Mouse (Mus musculus): ENCODE measurements around the gene Arhgap28. TPM values are rescaled to one million over a fixed set of nuclear protein-coding genes. Genes with fewer than 3 reads are reported as not detected.
A peak's percentile ranks its signal among the peaks of the same experiment; 100 is the strongest.

Gene Arhgap28
- polyA plus RNA-seq, 1 experiment from 2014 or later: 29.9 TPM

- H3K27ac ChIP-seq (ENCODE audit: low read depth): no peak overlapping the region
- H3K4me3 ChIP-seq (ENCODE audit: low read depth, low read length): no peak overlapping the region
- H3K4me2 ChIP-seq (ENCODE audit: low read length): no peak overlapping the region
- no peak for DNase-seq (ENCODE audit: low spot score)
- ATAC-seq (replicated peaks; ENCODE audit: low FRiP score, low TSS enrichment, low read depth): no peak
- WGBS: 50% methylated on average over 15 of the region's 15 CpGs
- H3K9ac ChIP-seq (ENCODE audit: low read length): no peak overlapping the region
- no peaks in the 10 kb centered on the region for H3K36me3 ChIP-seq (ENCODE audit: control insufficient read depth, insufficient read depth, low read length)
- H3K9me3 ChIP-seq (ENCODE audit: control insufficient read depth, low read length): no peaks in the 10 kb centered on the region
- H3K4me1 ChIP-seq (replicated peaks; ENCODE audit: control insufficient read depth, insufficient read depth, low read length): peaks cover 4% of the 10 kb centered on the region; the same call in 1 of the 2 replicates
- no peaks in the 10 kb centered on the region for H3K27me3 ChIP-seq (replicated peaks; ENCODE audit: control insufficient read depth, insufficient read depth, low read length)
These were observed 15.6 kb upstream of the Arhgap28 start for GRCm38 (mm10) chr17:68019466-68020065.

DNA sequence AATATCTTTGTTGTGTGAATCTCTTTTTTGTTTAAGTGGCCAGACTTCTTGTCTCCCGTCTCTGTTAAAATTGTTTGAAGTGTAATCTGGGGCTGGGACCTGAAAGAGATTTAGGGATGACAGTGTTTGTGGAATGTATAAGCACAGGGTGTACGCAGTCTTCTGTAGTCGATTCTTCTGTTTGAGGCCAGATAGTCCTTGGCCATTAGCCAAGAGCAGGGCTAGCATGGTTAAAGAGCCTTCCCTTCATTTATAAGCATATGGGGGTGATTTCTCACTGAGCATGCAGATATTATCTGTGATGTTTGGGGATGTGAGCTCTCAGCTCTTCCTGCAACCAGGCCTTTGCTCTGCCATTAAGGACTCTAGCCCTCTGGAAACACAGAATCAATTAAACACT is 13.2 kb upstream of the Arhgap28 start:
- ATAC-seq (replicated peaks; ENCODE audit: low FRiP score, low TSS enrichment, low read depth): no peak
- Histone ChIP-seq H3K4me2 (ENCODE audit: low read length) (no peak overlapping the region), H3K4me3 (ENCODE audit: low read depth, low read length) (no peak overlapping the region), H3K4me1 (replicated peaks; ENCODE audit: control insufficient read depth, insufficient read depth, low read length) (peaks cover 4% of the 10 kb centered on the region; the same call in 1 of the 2 replicates), H3K36me3 (ENCODE audit: control insufficient read depth, insufficient read depth, low read length) (no peaks in the 10 kb centered on the region), H3K9ac (ENCODE audit: low read length) (no peak overlapping the region), H3K27ac (ENCODE audit: low read depth) (0 out of 2 replicates have a peak overlapping the region, but pooled peaks have one; percentile 4), H3K9me3 (ENCODE audit: control insufficient read depth, low read length) (no peaks in the 10 kb centered on the region), H3K27me3 (replicated peaks; ENCODE audit: control insufficient read depth, insufficient read depth, low read length) (no peaks in the 10 kb centered on the region)
- no peak for DNase-seq (ENCODE audit: low spot score)
- 25% methylated on average over 3 of the region's 3 CpGs for WGBS

- no peak for ATAC-seq (replicated peaks; ENCODE audit: low FRiP score, low TSS enrichment, low read depth)
- WGBS: 65% methylated on average over 5 of the region's 5 CpGs
- H3K4me2 ChIP-seq (ENCODE audit: low read length): no peak overlapping the region
These were observed 7.7 kb upstream of the Arhgap28 start for GRCm38 (mm10) chr17:68011606-68012005.

DNA sequence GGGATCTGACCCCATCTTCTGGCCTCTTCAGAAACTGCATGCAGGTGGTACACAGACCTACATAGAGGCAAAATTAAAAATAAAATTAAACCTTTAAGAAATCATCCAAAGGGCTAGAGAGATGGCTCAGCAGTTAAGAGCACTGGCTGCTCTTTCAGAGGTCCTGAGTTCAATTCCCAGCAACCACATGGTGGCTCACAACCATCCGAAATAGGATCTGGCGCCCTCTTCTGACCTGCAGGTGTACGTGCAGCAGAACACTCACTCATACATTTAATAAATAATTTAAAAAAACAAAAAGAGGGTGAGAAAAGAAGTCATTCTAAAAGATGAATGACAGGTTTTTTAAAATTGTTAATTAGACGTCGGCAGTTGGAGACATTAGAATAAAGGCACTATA is 6.1 kb upstream of the Arhgap28 start:
- H3K27me3 ChIP-seq (replicated peaks; ENCODE audit: control insufficient read depth, insufficient read depth, low read length): no peaks in the 10 kb centered on the region
- H3K36me3 ChIP-seq (ENCODE audit: control insufficient read depth, insufficient read depth, low read length): no peaks in the 10 kb centered on the region
- ATAC-seq (replicated peaks; ENCODE audit: low FRiP score, low TSS enrichment, low read depth): no peak
- no peak overlapping the region for H3K4me2 ChIP-seq (ENCODE audit: low read length)
- no peak overlapping the region for H3K9ac ChIP-seq (ENCODE audit: low read length)
- no peaks in the 10 kb centered on the region for H3K9me3 ChIP-seq (ENCODE audit: control insufficient read depth, low read length)
- no peak for DNase-seq (ENCODE audit: low spot score)
- 91% methylated on average over 5 of the region's 5 CpGs for WGBS
- 0 out of 2 replicates have a peak, but pooled peaks cover 5% of the 10 kb centered on the region for H3K4me1 ChIP-seq (replicated peaks; ENCODE audit: control insufficient read depth, insufficient read depth, low read length)
- H3K4me3 ChIP-seq (ENCODE audit: low read depth, low read length): no peak overlapping the region
- no peak overlapping the region for H3K27ac ChIP-seq (ENCODE audit: low read depth)

More at GRCm38 (mm10) chr17:68011606-68012005, 7.7 kb upstream of the Arhgap28 start:
- Histone ChIP-seq H3K27ac (ENCODE audit: low read depth) (no peak overlapping the region), H3K27me3 (replicated peaks; ENCODE audit: control insufficient read depth, insufficient read depth, low read length) (no peaks in the 10 kb centered on the region), H3K9me3 (ENCODE audit: control insufficient read depth, low read length) (no peaks in the 10 kb centered on the region), H3K9ac (ENCODE audit: low read length) (no peak overlapping the region), H3K4me1 (replicated peaks; ENCODE audit: control insufficient read depth, insufficient read depth, low read length) (no peaks in the 10 kb centered on the region), H3K4me3 (ENCODE audit: low read depth, low read length) (no peak overlapping the region), H3K36me3 (ENCODE audit: control insufficient read depth, insufficient read depth, low read length) (no peaks in the 10 kb centered on the region)
- DNase-seq (ENCODE audit: low spot score): no peak

- H3K4me1 ChIP-seq (replicated peaks; ENCODE audit: control insufficient read depth, insufficient read depth, low read length): peaks cover 31% of the 10 kb centered on the region
- ATAC-seq (replicated peaks; ENCODE audit: low FRiP score, low TSS enrichment, low read depth): peak; percentile 59
- no peaks in the 10 kb centered on the region for H3K27me3 ChIP-seq (replicated peaks; ENCODE audit: control insufficient read depth, insufficient read depth, low read length)
- 2% methylated on average over 10 of the region's 10 CpGs for WGBS
- DNase-seq (ENCODE audit: low spot score): peak; percentile 73
- peak overlapping the region; percentile 71 for H3K9ac ChIP-seq (ENCODE audit: low read length)
- no peaks in the 10 kb centered on the region for H3K9me3 ChIP-seq (ENCODE audit: control insufficient read depth, low read length)
- peak overlapping the region; percentile 90 for H3K27ac ChIP-seq (ENCODE audit: low read depth)
- no peaks in the 10 kb centered on the region for H3K36me3 ChIP-seq (ENCODE audit: control insufficient read depth, insufficient read depth, low read length)
- peak overlapping the region; percentile 72 for H3K4me3 ChIP-seq (ENCODE audit: low read depth, low read length)
- peak overlapping the region; percentile 71 for H3K4me2 ChIP-seq (ENCODE audit: low read length)
These were observed 836 bp upstream of the Arhgap28 start for GRCm38 (mm10) chr17:68004581-68005330.

- no peak for DNase-seq (ENCODE audit: low spot score)
- Histone ChIP-seq H3K36me3 (ENCODE audit: control insufficient read depth, insufficient read depth, low read length) (no peaks in the 10 kb centered on the region), H3K4me3 (ENCODE audit: low read depth, low read length) (peak overlapping the region; percentile 72), H3K9ac (ENCODE audit: low read length) (peak overlapping the region; percentile 71), H3K4me1 (replicated peaks; ENCODE audit: control insufficient read depth, insufficient read depth, low read length) (peaks cover 33% of the 10 kb centered on the region), H3K27me3 (replicated peaks; ENCODE audit: control insufficient read depth, insufficient read depth, low read length) (no peaks in the 10 kb centered on the region), H3K27ac (ENCODE audit: low read depth) (peak overlapping the region; percentile 90), H3K4me2 (ENCODE audit: low read length) (peak overlapping the region; percentile 71), H3K9me3 (ENCODE audit: control insufficient read depth, low read length) (no peaks in the 10 kb centered on the region)
- 10% methylated on average over 17 of the region's 17 CpGs for WGBS
- ATAC-seq (replicated peaks; ENCODE audit: low FRiP score, low TSS enrichment, low read depth): no peak
These were observed 1.0 kb downstream of the Arhgap28 start for GRCm38 (mm10) chr17:68002608-68003595.

DNA sequence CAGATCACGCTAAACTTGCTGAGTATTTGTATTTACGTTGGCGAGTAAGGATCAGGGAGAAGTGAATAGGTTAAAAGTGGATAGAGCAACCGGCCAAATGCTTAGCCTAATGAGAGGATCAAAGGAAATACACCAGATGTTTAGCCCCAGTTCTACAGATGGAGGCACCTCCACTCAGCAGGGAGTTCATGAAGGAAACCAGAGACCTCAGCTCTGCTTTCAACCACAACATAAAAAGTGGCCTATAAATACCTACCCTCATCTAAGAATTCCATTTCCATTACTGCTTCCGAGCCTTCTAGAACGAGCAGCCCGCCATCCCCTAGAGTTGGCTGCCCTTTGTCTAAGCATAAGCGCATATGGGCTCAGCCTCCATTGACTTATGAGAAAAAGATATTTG is 4.1 kb downstream of the Arhgap28 start:
- Histone ChIP-seq H3K4me1 (replicated peaks; ENCODE audit: control insufficient read depth, insufficient read depth, low read length) (peaks cover 49% of the 10 kb centered on the region), H3K4me2 (ENCODE audit: low read length) (peak overlapping the region; percentile 5; the same call in 1 of the 2 replicates), H3K9me3 (ENCODE audit: control insufficient read depth, low read length) (no peaks in the 10 kb centered on the region), H3K36me3 (ENCODE audit: control insufficient read depth, insufficient read depth, low read length) (no peaks in the 10 kb centered on the region), H3K4me3 (ENCODE audit: low read depth, low read length) (no peak overlapping the region), H3K27me3 (replicated peaks; ENCODE audit: control insufficient read depth, insufficient read depth, low read length) (no peaks in the 10 kb centered on the region), H3K27ac (ENCODE audit: low read depth) (no peak overlapping the region; the same call in 1 of the 2 replicates), H3K9ac (ENCODE audit: low read length) (no peak overlapping the region)
- ATAC-seq (replicated peaks; ENCODE audit: low FRiP score, low TSS enrichment, low read depth): no peak
- WGBS: 36% methylated on average over 8 of the region's 8 CpGs
- no peak for DNase-seq (ENCODE audit: low spot score)

DNA sequence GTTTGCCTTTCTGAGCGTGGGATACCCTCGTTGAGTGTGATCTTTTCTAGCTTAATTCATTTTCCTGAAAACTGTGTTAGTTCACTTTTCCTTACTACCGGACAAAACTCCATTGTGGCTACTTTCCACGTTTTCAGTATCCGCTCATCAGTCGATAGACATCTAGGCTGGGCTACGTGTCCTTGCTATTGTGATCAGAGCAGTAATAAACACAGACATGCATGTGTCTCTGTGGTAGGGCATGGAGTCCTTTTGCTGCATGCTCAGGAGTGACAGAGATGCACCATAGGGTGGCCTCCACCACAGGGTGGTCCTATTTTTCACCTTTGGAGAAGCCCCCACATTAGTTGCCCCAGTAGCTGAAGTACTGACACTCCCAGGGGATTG is 7.2 kb downstream of the Arhgap28 start:
- Histone ChIP-seq H3K27me3 (replicated peaks; ENCODE audit: control insufficient read depth, insufficient read depth, low read length) (no peaks in the 10 kb centered on the region), H3K9me3 (ENCODE audit: control insufficient read depth, low read length) (no peaks in the 10 kb centered on the region), H3K4me2 (ENCODE audit: low read length) (no peak overlapping the region), H3K4me3 (ENCODE audit: low read depth, low read length) (no peak overlapping the region), H3K36me3 (ENCODE audit: control insufficient read depth, insufficient read depth, low read length) (no peaks in the 10 kb centered on the region), H3K9ac (ENCODE audit: low read length) (no peak overlapping the region), H3K4me1 (replicated peaks; ENCODE audit: control insufficient read depth, insufficient read depth, low read length) (peaks cover 43% of the 10 kb centered on the region), H3K27ac (ENCODE audit: low read depth) (0 out of 2 replicates have a peak overlapping the region, but pooled peaks have one; percentile 14)
- 70% methylated on average over 7 of the region's 7 CpGs for WGBS
- DNase-seq (ENCODE audit: low spot score) (peak; percentile 42), ATAC-seq (replicated peaks; ENCODE audit: low FRiP score, low TSS enrichment, low read depth) (no peak)

Data from intestine, embryonic 14.5 days (tissue).